Mouse (Mus musculus): ENCODE measurements around the gene Slc39a13. TPM values are rescaled to one million over a fixed set of nuclear protein-coding genes. Genes with fewer than 3 reads are reported as not detected.
"Not testable (repeated sequence)": the region's sequence is repeated elsewhere in the genome, so short reads cannot be mapped to it uniquely, and the experiment has no call there.

Slc39a13 gene
- polyA plus RNA-seq, 1 experiment, result 28.0 TPM

GRCm38 (mm10) chr2:91035385-91035784, 34.8 kb downstream of the Slc39a13 start, which contains the start of gene Rapsn:
Gene Rapsn, plus strand, starts transcription at chr2:91035620.
- H3K4me1 ChIP-seq, result peaks cover 37% of the 10 kb centered on the region
- peaks cover 12% of the 10 kb centered on the region for H3K27me3 ChIP-seq (replicated peaks)
- no peaks in the 10 kb centered on the region for H3K36me3 ChIP-seq (replicated peaks; ENCODE audit: low read length)
- no peak within 1 kb of the TSS for H3K4me3 ChIP-seq (replicated peaks)
- TF ChIP-seq FLI1 (IDR thresholded peaks at IDR 0.05; ENCODE audit: low read length) (no peak), GATA1 (IDR thresholded peaks at IDR 0.05; ENCODE audit: borderline replicate concordance, low read length) (no peak)
- H3K9me3 ChIP-seq, result peaks cover 4% of the 10 kb centered on the region; the same call in 1 of the 2 replicates

- Histone ChIP-seq H3K27me3 (replicated peaks) (peaks cover 12% of the 10 kb centered on the region), H3K9me3 (no peaks in the 10 kb centered on the region), H3K4me1 (peaks cover 46% of the 10 kb centered on the region), H3K4me3 (replicated peaks) (no peak overlapping the region), H3K36me3 (replicated peaks; ENCODE audit: low read length) (no peaks in the 10 kb centered on the region)
- no peak for TF ChIP-seq GATA1 (IDR thresholded peaks at IDR 0.05; ENCODE audit: borderline replicate concordance, low read length)
- no peak for TF ChIP-seq FLI1 (IDR thresholded peaks at IDR 0.05; ENCODE audit: low read length)
These were observed 37.2 kb downstream of the Slc39a13 start for GRCm38 (mm10) chr2:91033000-91033399.

GRCm38 (mm10) chr2:91031216-91031615, 39.0 kb downstream of the Slc39a13 start:
- TF ChIP-seq FLI1 (IDR thresholded peaks at IDR 0.05; ENCODE audit: low read length) (no peak), GATA1 (IDR thresholded peaks at IDR 0.05; ENCODE audit: borderline replicate concordance, low read length) (no peak)
- Histone ChIP-seq H3K27me3 (replicated peaks) (peaks cover 8% of the 10 kb centered on the region), H3K9me3 (no peaks in the 10 kb centered on the region), H3K4me1 (peaks cover 63% of the 10 kb centered on the region), H3K36me3 (replicated peaks; ENCODE audit: low read length) (no peaks in the 10 kb centered on the region), H3K4me3 (replicated peaks) (no peak overlapping the region)

- Histone ChIP-seq H3K9me3 (no peaks in the 10 kb centered on the region), H3K4me1 (peaks cover 57% of the 10 kb centered on the region), H3K4me3 (replicated peaks) (peak overlapping the region; percentile 72), H3K27me3 (replicated peaks) (no peaks in the 10 kb centered on the region), H3K36me3 (replicated peaks; ENCODE audit: low read length) (peaks cover 26% of the 10 kb centered on the region)
- TF ChIP-seq GATA1 (IDR thresholded peaks at IDR 0.05; ENCODE audit: borderline replicate concordance, low read length) (no peak), FLI1 (IDR thresholded peaks at IDR 0.05; ENCODE audit: low read length) (no peak)
These were observed 42.6 kb downstream of the Slc39a13 start for GRCm38 (mm10) chr2:91027391-91028214.

GRCm38 (mm10) chr2:91026491-91026890, 43.7 kb downstream of the Slc39a13 start:
- no peaks in the 10 kb centered on the region for H3K27me3 ChIP-seq (replicated peaks)
- H3K9me3 ChIP-seq, result no peaks in the 10 kb centered on the region
- no peak overlapping the region for H3K4me3 ChIP-seq (replicated peaks)
- peaks cover 29% of the 10 kb centered on the region for H3K36me3 ChIP-seq (replicated peaks; ENCODE audit: low read length)
- TF ChIP-seq FLI1 (IDR thresholded peaks at IDR 0.05; ENCODE audit: low read length), result no peak
- no peak for TF ChIP-seq GATA1 (IDR thresholded peaks at IDR 0.05; ENCODE audit: borderline replicate concordance, low read length)
- H3K4me1 ChIP-seq, result peaks cover 52% of the 10 kb centered on the region

GRCm38 (mm10) chr2:91025081-91025516, 45.1 kb downstream of the Slc39a13 start:
- TF ChIP-seq GATA1 (IDR thresholded peaks at IDR 0.05; ENCODE audit: borderline replicate concordance, low read length), result no peak
- no peak for TF ChIP-seq FLI1 (IDR thresholded peaks at IDR 0.05; ENCODE audit: low read length)
- H3K9me3 ChIP-seq, result no peaks in the 10 kb centered on the region
- peaks cover 39% of the 10 kb centered on the region for H3K36me3 ChIP-seq (replicated peaks; ENCODE audit: low read length)
- H3K4me1 ChIP-seq, result peaks cover 49% of the 10 kb centered on the region
- no peak overlapping the region for H3K4me3 ChIP-seq (replicated peaks)
- no peaks in the 10 kb centered on the region for H3K27me3 ChIP-seq (replicated peaks)

- Histone ChIP-seq H3K27me3 (replicated peaks) (no peaks in the 10 kb centered on the region), H3K36me3 (replicated peaks; ENCODE audit: low read length) (peaks cover 50% of the 10 kb centered on the region), H3K4me3 (replicated peaks) (no peak overlapping the region), H3K4me1 (peaks cover 49% of the 10 kb centered on the region), H3K9me3 (no peaks in the 10 kb centered on the region)
- TF ChIP-seq GATA1 (IDR thresholded peaks at IDR 0.05; ENCODE audit: borderline replicate concordance, low read length) (no peak), FLI1 (IDR thresholded peaks at IDR 0.05; ENCODE audit: low read length) (no peak)
These were observed 46.3 kb downstream of the Slc39a13 start for GRCm38 (mm10) chr2:91023956-91024355.

- Histone ChIP-seq H3K4me3 (replicated peaks) (no peak overlapping the region), H3K9me3 (no peaks in the 10 kb centered on the region), H3K27me3 (replicated peaks) (no peaks in the 10 kb centered on the region), H3K36me3 (replicated peaks; ENCODE audit: low read length) (peaks cover 57% of the 10 kb centered on the region), H3K4me1 (peaks cover 45% of the 10 kb centered on the region)
- TF ChIP-seq GATA1 (IDR thresholded peaks at IDR 0.05; ENCODE audit: borderline replicate concordance, low read length), result no peak
- TF ChIP-seq FLI1 (IDR thresholded peaks at IDR 0.05; ENCODE audit: low read length), result no peak
These were observed 47.1 kb downstream of the Slc39a13 start for GRCm38 (mm10) chr2:91023131-91023530.

- Histone ChIP-seq H3K4me1 (peaks cover 44% of the 10 kb centered on the region), H3K36me3 (replicated peaks; ENCODE audit: low read length) (peaks cover 66% of the 10 kb centered on the region)
- not testable (repeated sequence) for H3K27me3 ChIP-seq (replicated peaks); H3K4me3 ChIP-seq (replicated peaks); H3K9me3 ChIP-seq
These were observed 48.0 kb downstream of the Slc39a13 start for GRCm38 (mm10) chr2:91022266-91022665.

- peaks cover 80% of the 10 kb centered on the region for H3K36me3 ChIP-seq (replicated peaks; ENCODE audit: low read length)
- no peaks in the 10 kb centered on the region for H3K9me3 ChIP-seq
- no peak overlapping the region for H3K4me3 ChIP-seq (replicated peaks)
- TF ChIP-seq GATA1 (IDR thresholded peaks at IDR 0.05; ENCODE audit: borderline replicate concordance, low read length) (no peak), FLI1 (IDR thresholded peaks at IDR 0.05; ENCODE audit: low read length) (no peak)
- no peaks in the 10 kb centered on the region for H3K27me3 ChIP-seq (replicated peaks)
- H3K4me1 ChIP-seq, result peaks cover 40% of the 10 kb centered on the region
These were observed 50.3 kb downstream of the Slc39a13 start for GRCm38 (mm10) chr2:91019911-91020310.
